Mouse (Mus musculus) ES-Bruce4 (cell line): ENCODE data around the gene Ankrd33. TPM values are rescaled to one million over a fixed set of nuclear protein-coding genes. Genes with fewer than 3 reads are reported as not detected.

ENCODE experiments used
- H3K27ac ChIP-seq: 2 replicates; pipeline ENCODE4 v1.5.1; 2012; ENCODE audit warnings: low read length, inconsistent platforms; ENCODE audit not compliant: insufficient read depth
- H3K27me3 ChIP-seq: 2 replicates; pipeline ENCODE4 v1.6.1; 2012; ENCODE audit warnings: mild to moderate bottlenecking, low read length, inconsistent platforms; ENCODE audit not compliant: control insufficient read depth, poor library complexity, insufficient read depth, severe bottlenecking
- H3K36me3 ChIP-seq: 2 replicates; pipeline ENCODE4 v1.6.1; 2012; ENCODE audit warnings: inconsistent platforms, mild to moderate bottlenecking, low read length, moderate library complexity; ENCODE audit not compliant: control insufficient read depth, poor library complexity, insufficient read depth, severe bottlenecking
- H3K4me1 ChIP-seq: one replicate; pipeline ENCODE4 v1.8.1; 2011; ENCODE audit warnings: low read length; ENCODE audit not compliant: control insufficient read depth, insufficient read depth
- H3K4me3 ChIP-seq: 2 replicates; pipeline ENCODE4 v1.5.1; 2011; ENCODE audit warnings: low read depth, mild to moderate bottlenecking, low read length
- H3K9ac ChIP-seq: 2 replicates; pipeline ENCODE4 v1.6.1; 2012; ENCODE audit warnings: low read depth, mild to moderate bottlenecking, inconsistent platforms; ENCODE audit not compliant: poor library complexity, severe bottlenecking
- H3K9me3 ChIP-seq: replicated peaks from 2 replicates; pipeline ENCODE4 v1.6.1; 2012; ENCODE audit warnings: mild to moderate bottlenecking, low read length, inconsistent platforms; ENCODE audit not compliant: control insufficient read depth, poor library complexity, insufficient read depth, severe bottlenecking
- CTCF ChIP-seq: IDR thresholded peaks from one replicate; pipeline ENCODE4 v1.8.1; 2011; ENCODE audit warnings: low read depth, low read length
- EP300 ChIP-seq: IDR thresholded peaks from 2 replicates; pipeline ENCODE4 v1.6.1; 2011; ENCODE audit warnings: low read depth, low read length; ENCODE audit not compliant: insufficient read depth
- POLR2A ChIP-seq: IDR thresholded peaks from one replicate; pipeline ENCODE4 v1.8.1; 2011; ENCODE audit warnings: low read length; ENCODE audit not compliant: insufficient read depth
- polyA plus RNA-seq: library from polyadenylated mRNA; stranded (reverse); fragments of >200 nt; gene quantifications from 2 replicates; pipeline ENCODE4 v1.2.4, GENCODE M21; 2011; ENCODE audit warnings: low read depth; ENCODE audit not compliant: missing spikeins, insufficient read depth, insufficient read length

Ankrd33 gene
- polyA plus RNA-seq, 1 experiment: not detected

DNA sequence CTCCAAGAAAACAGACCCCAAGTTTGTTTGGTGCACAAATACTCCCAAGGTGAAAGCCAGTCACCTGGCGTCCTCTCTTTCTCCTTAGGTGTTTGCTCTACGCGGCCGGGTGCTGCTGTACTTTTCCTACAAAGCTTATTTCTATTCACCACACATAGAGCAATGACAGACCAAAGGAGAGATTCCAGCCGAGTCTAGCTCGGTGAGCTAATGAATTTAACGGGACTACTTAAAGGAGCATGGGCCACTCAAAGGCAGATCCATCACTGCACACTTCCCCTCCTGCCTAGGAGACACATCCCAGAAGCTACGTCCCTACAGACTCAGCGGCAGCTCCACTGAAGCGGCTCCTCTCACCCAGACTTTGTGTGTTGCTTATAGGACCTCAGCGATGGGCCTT lies 52.0 kb downstream of the Ankrd33 start:
- no peak overlapping the region for H3K4me3 ChIP-seq
- TF ChIP-seq POLR2A (no peak), EP300 (no peak), CTCF (no peak)
- peaks cover 12% of the 10 kb centered on the region for H3K4me1 ChIP-seq
- H3K9ac ChIP-seq: no peak overlapping the region
- H3K27ac ChIP-seq: no peak overlapping the region
- H3K9me3 ChIP-seq: no peaks in the 10 kb centered on the region
- H3K27me3 ChIP-seq: peaks cover under 1% of the 10 kb centered on the region; the same call in 1 of the 2 replicates
- H3K36me3 ChIP-seq: no peaks in the 10 kb centered on the region

Other genes starting within 250 kb of the Ankrd33 start
- 7.0 and 8.9 TPM in 2 replicates for gene Scn8a, start 245.9 kb upstream of the Ankrd33 start, polyA plus RNA-seq
- not detected in 2 replicates for gene Gm47841, start 68.4 kb upstream of the Ankrd33 start, polyA plus RNA-seq
- gene Fignl2, start 37.2 kb upstream of the Ankrd33 start, polyA plus RNA-seq: 25.6 and 27.4 TPM in 2 replicates
- gene Acvrl1, start 12.8 kb downstream of the Ankrd33 start, polyA plus RNA-seq: 2.7 and 2.9 TPM in 2 replicates
- gene Acvr1b, start 58.3 kb downstream of the Ankrd33 start, polyA plus RNA-seq: 27.7 and 27.8 TPM in 2 replicates
- gene Grasp, start 108.4 kb downstream of the Ankrd33 start, polyA plus RNA-seq: 8.6 and 9.6 TPM in 2 replicates
- gene Nr4a1, start 138.5 kb downstream of the Ankrd33 start, polyA plus RNA-seq: 29.4 and 31.9 TPM in 2 replicates
- 37.6 and 39.1 TPM in 2 replicates for gene Atg101, start 168.5 kb downstream of the Ankrd33 start, polyA plus RNA-seq
- not detected in 2 replicates for gene 6030408B16Rik, start 177.5 kb downstream of the Ankrd33 start, polyA plus RNA-seq